Mouse (Mus musculus): ENCODE measurements around the gene Aip. TPM values are rescaled to one million over a fixed set of nuclear protein-coding genes. Genes with fewer than 3 reads are reported as not detected.
A peak's percentile ranks its signal among the peaks of the same experiment; 100 is the strongest.

Aip gene
- polyA plus RNA-seq, 1 experiment from 2014 or later = 75.9 TPM

- ATAC-seq = no peak
- no peak overlapping the region for H3K4me2 ChIP-seq
- H3K27me3 ChIP-seq = no peaks in the 10 kb centered on the region
- no peak overlapping the region for H3K9ac ChIP-seq
- peaks cover 26% of the 10 kb centered on the region for H3K4me1 ChIP-seq
- peaks cover 49% of the 10 kb centered on the region for H3K36me3 ChIP-seq (ENCODE audit: poor library complexity, severe bottlenecking)
- no peak overlapping the region for H3K27ac ChIP-seq
- no peak overlapping the region for H3K4me3 ChIP-seq
- H3K9me3 ChIP-seq (replicated peaks) = no peaks in the 10 kb centered on the region
- WGBS = 89% methylated on average over 22 of the region's 22 CpGs
Observed at GRCm38 (mm10) chr19:4150567-4151487, 25.2 kb upstream of the Aip start.

GRCm38 (mm10) chr19:4149764-4150461, 24.3 kb upstream of the Aip start:
- Histone ChIP-seq H3K4me1 (peaks cover 26% of the 10 kb centered on the region), H3K36me3 (ENCODE audit: poor library complexity, severe bottlenecking) (peaks cover 45% of the 10 kb centered on the region), H3K9ac (no peak overlapping the region), H3K4me2 (peak overlapping the region; percentile 86; the same call in 1 of the 2 replicates), H3K9me3 (replicated peaks) (no peaks in the 10 kb centered on the region), H3K4me3 (no peak overlapping the region), H3K27ac (no peak overlapping the region), H3K27me3 (no peaks in the 10 kb centered on the region)
- no peak for ATAC-seq
- 94% methylated on average over 17 of the region's 17 CpGs for WGBS

- ATAC-seq = no peak
- no peaks in the 10 kb centered on the region for H3K9me3 ChIP-seq (replicated peaks)
- no peak overlapping the region for H3K27ac ChIP-seq
- H3K9ac ChIP-seq = peak overlapping the region; percentile 88
- peak overlapping the region; percentile 84 for H3K4me3 ChIP-seq
- WGBS = 91% methylated on average over 11 of the region's 11 CpGs
- H3K36me3 ChIP-seq (ENCODE audit: poor library complexity, severe bottlenecking) = peaks cover 44% of the 10 kb centered on the region
- peaks cover 26% of the 10 kb centered on the region for H3K4me1 ChIP-seq
- H3K27me3 ChIP-seq = no peaks in the 10 kb centered on the region
- H3K4me2 ChIP-seq = peak overlapping the region; percentile 86
Observed at GRCm38 (mm10) chr19:4149283-4149682, 23.6 kb upstream of the Aip start.

GRCm38 (mm10) chr19:4148819-4149218, 23.2 kb upstream of the Aip start:
- H3K36me3 ChIP-seq (ENCODE audit: poor library complexity, severe bottlenecking) = peaks cover 40% of the 10 kb centered on the region
- H3K4me3 ChIP-seq = peak overlapping the region; percentile 84
- peak overlapping the region; percentile 88 for H3K9ac ChIP-seq
- H3K9me3 ChIP-seq (replicated peaks) = no peaks in the 10 kb centered on the region
- peaks cover 26% of the 10 kb centered on the region for H3K4me1 ChIP-seq
- peak; percentile 44 for ATAC-seq
- 3% methylated on average over 6 of the region's 8 CpGs for WGBS
- H3K27me3 ChIP-seq = no peaks in the 10 kb centered on the region
- peak overlapping the region; percentile 52; the same call in 1 of the 2 replicates for H3K27ac ChIP-seq
- H3K4me2 ChIP-seq = peak overlapping the region; percentile 86

GRCm38 (mm10) chr19:4148491-4148806, 22.8 kb upstream of the Aip start, which contains the start of gene Coro1b:
Coro1b (plus strand) TSS chr19:4148619.
- peak within 1 kb of the TSS; percentile 52; the same call in 1 of the 2 replicates for H3K27ac ChIP-seq
- H3K4me2 ChIP-seq = peak within 1 kb of the TSS; percentile 86
- WGBS = under 1% methylated on average over 31 of the region's 33 CpGs
- ATAC-seq = peak; percentile 96
- H3K9me3 ChIP-seq (replicated peaks) = no peaks in the 10 kb centered on the region
- H3K36me3 ChIP-seq (ENCODE audit: poor library complexity, severe bottlenecking) = peaks cover 36% of the 10 kb centered on the region
- H3K4me3 ChIP-seq = peak within 1 kb of the TSS; percentile 84
- H3K27me3 ChIP-seq = no peaks in the 10 kb centered on the region
- H3K9ac ChIP-seq = peak within 1 kb of the TSS; percentile 88
- H3K4me1 ChIP-seq = peaks cover 26% of the 10 kb centered on the region

GRCm38 (mm10) chr19:4147782-4148490, 22.3 kb upstream of the Aip start:
- peak; percentile 31 for ATAC-seq
- Histone ChIP-seq H3K27me3 (no peaks in the 10 kb centered on the region), H3K4me2 (peak overlapping the region; percentile 86), H3K27ac (peak overlapping the region; percentile 1; the same call in 1 of the 2 replicates), H3K36me3 (ENCODE audit: poor library complexity, severe bottlenecking) (peaks cover 31% of the 10 kb centered on the region), H3K4me1 (peaks cover 26% of the 10 kb centered on the region), H3K9ac (peak overlapping the region; percentile 88), H3K9me3 (replicated peaks) (no peaks in the 10 kb centered on the region), H3K4me3 (peak overlapping the region; percentile 84)
- WGBS = 37% methylated on average over 9 of the region's 9 CpGs

GRCm38 (mm10) chr19:4147022-4147405, 21.4 kb upstream of the Aip start:
- no peak overlapping the region for H3K4me2 ChIP-seq
- no peaks in the 10 kb centered on the region for H3K9me3 ChIP-seq (replicated peaks)
- H3K4me1 ChIP-seq = peaks cover 26% of the 10 kb centered on the region
- peaks cover 22% of the 10 kb centered on the region for H3K36me3 ChIP-seq (ENCODE audit: poor library complexity, severe bottlenecking)
- H3K4me3 ChIP-seq = no peak overlapping the region
- 40% methylated on average over 3 of the region's 3 CpGs for WGBS
- no peak overlapping the region for H3K27ac ChIP-seq
- H3K9ac ChIP-seq = no peak overlapping the region
- no peaks in the 10 kb centered on the region for H3K27me3 ChIP-seq
- no peak for ATAC-seq

- no peaks in the 10 kb centered on the region for H3K27me3 ChIP-seq
- no peak overlapping the region for H3K27ac ChIP-seq
- no peak overlapping the region for H3K4me2 ChIP-seq
- H3K4me1 ChIP-seq = peaks cover 26% of the 10 kb centered on the region
- 66% methylated on average over 12 of the region's 12 CpGs for WGBS
- no peak overlapping the region for H3K9ac ChIP-seq
- H3K9me3 ChIP-seq (replicated peaks) = no peaks in the 10 kb centered on the region
- ATAC-seq = no peak
- no peak overlapping the region for H3K4me3 ChIP-seq
- peaks cover 18% of the 10 kb centered on the region for H3K36me3 ChIP-seq (ENCODE audit: poor library complexity, severe bottlenecking)
Observed at GRCm38 (mm10) chr19:4146366-4147021, 20.8 kb upstream of the Aip start.

GRCm38 (mm10) chr19:4145936-4146335, 20.3 kb upstream of the Aip start:
- 87% methylated on average over 5 of the region's 5 CpGs for WGBS
- Histone ChIP-seq H3K27ac (no peak overlapping the region), H3K4me3 (no peak overlapping the region), H3K9ac (no peak overlapping the region), H3K4me2 (no peak overlapping the region), H3K36me3 (ENCODE audit: poor library complexity, severe bottlenecking) (peaks cover 12% of the 10 kb centered on the region), H3K4me1 (peaks cover 26% of the 10 kb centered on the region), H3K9me3 (replicated peaks) (no peaks in the 10 kb centered on the region), H3K27me3 (no peaks in the 10 kb centered on the region)
- no peak for ATAC-seq

GRCm38 (mm10) chr19:4144550-4145498, 19.2 kb upstream of the Aip start:
- peaks cover 1% of the 10 kb centered on the region; the same call in 1 of the 2 replicates for H3K36me3 ChIP-seq (ENCODE audit: poor library complexity, severe bottlenecking)
- no peaks in the 10 kb centered on the region for H3K27me3 ChIP-seq
- H3K27ac ChIP-seq = no peak overlapping the region
- H3K4me2 ChIP-seq = no peak overlapping the region
- no peaks in the 10 kb centered on the region for H3K9me3 ChIP-seq (replicated peaks)
- H3K4me3 ChIP-seq = no peak overlapping the region
- WGBS = 87% methylated on average over 16 of the region's 16 CpGs
- H3K9ac ChIP-seq = no peak overlapping the region
- H3K4me1 ChIP-seq = peaks cover 23% of the 10 kb centered on the region
- ATAC-seq = no peak

Measured in forebrain, embryonic 13.5 days (tissue).